8 mouse cellular contexts compared by ENCODE assay signal in genomic region chr11:94676308-94676707, GRCm38 (mm10). TPM values are rescaled to one million over a fixed set of nuclear protein-coding genes. Genes with fewer than 3 reads are reported as not detected.
DNase-seq lines count a peak whose midpoint lies in the region; ATAC-seq and TF ChIP-seq lines count a peak whose summit lies in the region.

No protein-coding gene starts in this region.

- no peaks in the 10 kb centered on the region for H3K27me3 ChIP-seq in lung, embryonic 15.5 days
- no peaks in the 10 kb centered on the region for H3K27me3 ChIP-seq in forebrain, embryonic 12.5 days
- no peaks in the 10 kb centered on the region for H3K27me3 ChIP-seq in limb, embryonic 15.5 days
- H3K27me3 ChIP-seq in small intestine, adult 2 months (ENCODE audit: control insufficient read depth, insufficient read depth, low read length), result no peaks in the 10 kb centered on the region

- H3K4me2 ChIP-seq in lung, embryonic 15.5 days, result peak overlapping the region; percentile 67
- H3K4me2 ChIP-seq in forebrain, embryonic 12.5 days, result peak overlapping the region; percentile 77
- H3K4me2 ChIP-seq in limb, embryonic 15.5 days, result peak overlapping the region; percentile 75

- H3K9ac ChIP-seq in lung, embryonic 15.5 days, result peak overlapping the region; percentile 98
- H3K9ac ChIP-seq in forebrain, embryonic 12.5 days, result peak overlapping the region; percentile 91
- peak overlapping the region; percentile 99 for H3K9ac ChIP-seq in limb, embryonic 15.5 days

- WGBS in lung, embryonic 15.5 days, result 40% methylated on average over 4 of the region's 4 CpGs
- WGBS in forebrain, embryonic 12.5 days, result 48% methylated on average over 4 of the region's 4 CpGs
- WGBS in limb, embryonic 15.5 days, result 37% methylated on average over 4 of the region's 4 CpGs
- 43% methylated on average over 4 of the region's 4 CpGs for WGBS in small intestine, adult 2 months

- no peak for ATAC-seq in lung, embryonic 15.5 days (ENCODE audit: borderline replicate concordance, extremely low read depth, low FRiP score, low TSS enrichment)
- no peak for ATAC-seq in forebrain, embryonic 12.5 days (ENCODE audit: low FRiP score)
- no peak for ATAC-seq in limb, embryonic 15.5 days (ENCODE audit: insufficient number of reproducible peaks, low FRiP score, low TSS enrichment, low read depth)

- no peaks in the 10 kb centered on the region for H3K9me3 ChIP-seq in lung, embryonic 15.5 days
- H3K9me3 ChIP-seq in forebrain, embryonic 12.5 days, result no peaks in the 10 kb centered on the region
- no peaks in the 10 kb centered on the region for H3K9me3 ChIP-seq in limb, embryonic 15.5 days

- peak overlapping the region; percentile 96 for H3K4me3 ChIP-seq in lung, embryonic 15.5 days
- H3K4me3 ChIP-seq in forebrain, embryonic 12.5 days (replicated peaks), result peak overlapping the region; percentile 83
- peak overlapping the region; percentile 97 for H3K4me3 ChIP-seq in limb, embryonic 15.5 days
- H3K4me3 ChIP-seq in small intestine, adult 2 months (ENCODE audit: low read depth, low read length), result peak overlapping the region; percentile 93

- no peak for TF ChIP-seq POLR2A in small intestine, adult 2 months (IDR thresholded peaks at IDR 0.05; ENCODE audit: low read depth, low read length)

- H3K4me1 ChIP-seq in lung, embryonic 15.5 days, result peaks cover 31% of the 10 kb centered on the region
- peaks cover 25% of the 10 kb centered on the region for H3K4me1 ChIP-seq in forebrain, embryonic 12.5 days
- peaks cover 30% of the 10 kb centered on the region for H3K4me1 ChIP-seq in limb, embryonic 15.5 days
- peaks cover 17% of the 10 kb centered on the region for H3K4me1 ChIP-seq in small intestine, adult 2 months (ENCODE audit: control insufficient read depth, insufficient read depth, insufficient read length, low read length)

- TF ChIP-seq CTCF in small intestine, adult 2 months (IDR thresholded peaks at IDR 0.05; ENCODE audit: extremely low read depth, insufficient read length, insufficient replicate concordance, low read depth, low read length), result no peak

- DNase-seq in lung, postnatal 4 days, result no peak
- DNase-seq in gastrocnemius, postnatal 4 days (ENCODE audit: low spot score in 2 of 2), result no peak
- no peak for DNase-seq in kidney, adult 11 months
- DNase-seq in layer of hippocampus, adult 11-12 months (ENCODE audit: low spot score), result no peak

- H3K27ac ChIP-seq in lung, embryonic 15.5 days, result peak overlapping the region; percentile 84; the same call in 1 of the 2 replicates
- H3K27ac ChIP-seq in forebrain, embryonic 12.5 days, result peak overlapping the region; percentile 87; the same call in 1 of the 2 replicates
- H3K27ac ChIP-seq in limb, embryonic 15.5 days, result peak overlapping the region; percentile 94
- H3K27ac ChIP-seq in small intestine, adult 2 months (ENCODE audit: insufficient read depth, low read depth, low read length), result no peak overlapping the region

- no peaks in the 10 kb centered on the region for H3K36me3 ChIP-seq in lung, embryonic 15.5 days
- H3K36me3 ChIP-seq in forebrain, embryonic 12.5 days (replicated peaks), result no peaks in the 10 kb centered on the region
- peaks cover 3% of the 10 kb centered on the region; the same call in 1 of the 2 replicates for H3K36me3 ChIP-seq in limb, embryonic 15.5 days
- no peaks in the 10 kb centered on the region for H3K36me3 ChIP-seq in small intestine, adult 2 months (ENCODE audit: control insufficient read depth, insufficient read depth, low read length)

RNA-seq across cellular contexts. Expression of gene Xylt2, which starts 1.0 kb away (rescaled TPM):
- polyA plus RNA-seq in lung, embryonic 15.5 days (2015; fragmentation: Nextera tagmentation; extraction: Ambion mirVana), result 23.2 and 23.4 TPM in 2 replicates
- 13.6 and 17.4 TPM in 2 replicates for polyA plus RNA-seq in forebrain, embryonic 12.5 days (2016; fragmentation: Nextera tagmentation; extraction: Ambion mirVana)
- 19.9 and 22.5 TPM in 2 replicates for polyA plus RNA-seq in limb, embryonic 15.5 days (2015; fragmentation: Nextera tagmentation; extraction: Ambion mirVana)
- polyA plus RNA-seq in small intestine, adult 2 months (2012; rRNA removed), result 12.2 and 27.0 TPM in 2 replicates
- total RNA-seq in gastrocnemius, postnatal 4 days (2021), result 10 to 100 TPM; 17.4 to 18.6 TPM

RNA-seq across cellular contexts. Expression of gene Eme1, which starts 22.5 kb away (rescaled TPM):
- 24.8 and 26.2 TPM in 2 replicates for polyA plus RNA-seq in lung, embryonic 15.5 days (2015; fragmentation: Nextera tagmentation; extraction: Ambion mirVana)
- polyA plus RNA-seq in forebrain, embryonic 12.5 days (2016; fragmentation: Nextera tagmentation; extraction: Ambion mirVana), result 40.5 and 43.6 TPM in 2 replicates
- 13.6 and 14.0 TPM in 2 replicates for polyA plus RNA-seq in limb, embryonic 15.5 days (2015; fragmentation: Nextera tagmentation; extraction: Ambion mirVana)
- polyA plus RNA-seq in small intestine, adult 2 months (2012; rRNA removed), result 0.85 and 2.8 TPM in 2 replicates
- 1 to 10 TPM; 4.3 to 4.5 TPM for total RNA-seq in gastrocnemius, postnatal 4 days (2021)

RNA-seq across cellular contexts. Expression of gene Mrpl27, which starts 22.7 kb away (rescaled TPM):
- polyA plus RNA-seq in lung, embryonic 15.5 days (2015; fragmentation: Nextera tagmentation; extraction: Ambion mirVana), result 136 and 139 TPM in 2 replicates
- 125 and 136 TPM in 2 replicates for polyA plus RNA-seq in forebrain, embryonic 12.5 days (2016; fragmentation: Nextera tagmentation; extraction: Ambion mirVana)
- 126 and 128 TPM in 2 replicates for polyA plus RNA-seq in limb, embryonic 15.5 days (2015; fragmentation: Nextera tagmentation; extraction: Ambion mirVana)
- polyA plus RNA-seq in small intestine, adult 2 months (2012; rRNA removed), result 25.8 and 45.7 TPM in 2 replicates
- total RNA-seq in gastrocnemius, postnatal 4 days (2021), result 10 to 100 TPM; 55.3 to 60.3 TPM

RNA-seq across cellular contexts. Expression of gene Gm11541, which starts 28.0 kb away (rescaled TPM):
- 0.98 and 1.3 TPM in 2 replicates for polyA plus RNA-seq in lung, embryonic 15.5 days (2015; fragmentation: Nextera tagmentation; extraction: Ambion mirVana)
- not detected in 2 replicates for polyA plus RNA-seq in forebrain, embryonic 12.5 days (2016; fragmentation: Nextera tagmentation; extraction: Ambion mirVana)
- 0.19 and 0.27 TPM in 2 replicates for polyA plus RNA-seq in limb, embryonic 15.5 days (2015; fragmentation: Nextera tagmentation; extraction: Ambion mirVana)
- polyA plus RNA-seq in small intestine, adult 2 months (2012; rRNA removed), result not detected in 2 replicates
- total RNA-seq in gastrocnemius, postnatal 4 days (2021), result not detected

RNA-seq across cellular contexts. Expression of gene Lrrc59, which starts 46.7 kb away (rescaled TPM):
- 198 and 205 TPM in 2 replicates for polyA plus RNA-seq in lung, embryonic 15.5 days (2015; fragmentation: Nextera tagmentation; extraction: Ambion mirVana)
- polyA plus RNA-seq in forebrain, embryonic 12.5 days (2016; fragmentation: Nextera tagmentation; extraction: Ambion mirVana), result 218 and 229 TPM in 2 replicates
- 231 and 234 TPM in 2 replicates for polyA plus RNA-seq in limb, embryonic 15.5 days (2015; fragmentation: Nextera tagmentation; extraction: Ambion mirVana)
- polyA plus RNA-seq in small intestine, adult 2 months (2012; rRNA removed), result 88.1 and 169 TPM in 2 replicates
- 10 to 100 TPM; 68.8 to 72.2 TPM for total RNA-seq in gastrocnemius, postnatal 4 days (2021)
